Comparison of ENCODE assay signal across 25 mouse cellular contexts in the genomic region with DNA sequence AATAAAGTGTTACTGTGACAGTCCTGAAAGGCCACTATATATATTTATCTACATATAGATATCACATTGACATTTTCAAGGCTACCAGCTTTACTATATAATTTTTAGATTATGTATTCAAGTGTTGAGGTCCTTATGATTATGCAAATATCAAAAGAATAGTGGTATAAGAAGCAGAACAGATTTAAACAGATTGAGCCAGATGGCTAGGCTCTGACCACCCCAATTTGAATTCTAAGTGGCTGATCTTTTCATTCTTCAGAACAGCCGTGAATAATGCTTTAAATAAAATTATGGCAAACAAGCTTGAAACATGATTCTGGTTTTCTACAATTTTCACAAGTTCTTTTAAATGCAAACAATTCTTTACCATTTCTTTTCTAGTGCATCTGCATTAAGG. TPM values are rescaled to one million over a fixed set of nuclear protein-coding genes. Genes with fewer than 3 reads are reported as not detected.
"Had no signal": no experiment of that assay in that cellular context is flagged by ENCODE, and none has a peak within 500 bp of the region (broad histone marks: within the 10 kb centered on the region; RNA-seq: fewer than 3 reads in every experiment).

No protein-coding gene starts in this region.

- DNase-seq: liver, postnatal 0 days; lung, adult 2 months; lung, postnatal 14 days; lung, postnatal 36 days; midbrain, embryonic 14.5 days; right cerebral cortex, postnatal 14 days; thymus, adult 2 months; thymus, postnatal 25 days; thymus, postnatal 4 days had no signal

- H3K9ac ChIP-seq: liver, postnatal 0 days; lung, embryonic 15.5 days; neural tube, embryonic 12.5 days; stomach, embryonic 15.5 days had no signal

- H3K27ac ChIP-seq: lung, embryonic 15.5 days; macrophage; neural tube, embryonic 12.5 days; stomach, embryonic 15.5 days; stomach, postnatal 0 days had no signal

- H3K4me1 ChIP-seq: lung, embryonic 15.5 days; neural tube, embryonic 12.5 days; stomach, embryonic 15.5 days had no signal

- H3K27me3 ChIP-seq: lung, embryonic 15.5 days; megakaryocyte, embryonic 14.5 days; neural tube, embryonic 12.5 days; stomach, embryonic 15.5 days had no signal

- H3K9me3 ChIP-seq: lung, embryonic 15.5 days; megakaryocyte, embryonic 14.5 days; neural tube, embryonic 12.5 days; stomach, embryonic 15.5 days had no signal

- H3K4me3 ChIP-seq: lung, embryonic 15.5 days; megakaryocyte, embryonic 14.5 days; neural tube, embryonic 12.5 days; stomach, embryonic 15.5 days had no signal

- ATAC-seq: liver, postnatal 0 days; lung, postnatal 0 days; midbrain, embryonic 16.5 days had no signal

- H3K4me2 ChIP-seq: lung, embryonic 15.5 days; midbrain, embryonic 11.5 days; neural tube, embryonic 12.5 days; stomach, embryonic 15.5 days had no signal

RNA-seq across cellular contexts. Expression of gene Gm43191, which starts 49.6 kb away (rescaled TPM):
- total RNA-seq: megakaryocyte progenitor cell, adult 5-6 weeks; monocyte, adult 5-6 weeks; neutrophil, adult 5-6 weeks had no signal
- polyA plus RNA-seq: liver, postnatal 0 days; lung, adult 2 months; lung, embryonic 15.5 days; lung, postnatal 0 days; macrophage; midbrain, embryonic 11.5 days; midbrain, embryonic 14.5 days; midbrain, embryonic 16.5 days; neural tube, embryonic 12.5 days; neural tube, embryonic 14.5 days; spleen, adult 2 months; stomach, embryonic 15.5 days; stomach, postnatal 0 days; testis, adult 2 months; thymus, adult 2 months; urinary bladder, adult 2 months had no signal
